Mouse (Mus musculus): ENCODE results near the gene Sirpa. TPM values are rescaled to one million over a fixed set of nuclear protein-coding genes. Genes with fewer than 3 reads are reported as not detected.

Sirpa gene
- total and polyA plus RNA-seq, 2 experiments from 2014 or later = 61.8 to 118 TPM

DNA sequence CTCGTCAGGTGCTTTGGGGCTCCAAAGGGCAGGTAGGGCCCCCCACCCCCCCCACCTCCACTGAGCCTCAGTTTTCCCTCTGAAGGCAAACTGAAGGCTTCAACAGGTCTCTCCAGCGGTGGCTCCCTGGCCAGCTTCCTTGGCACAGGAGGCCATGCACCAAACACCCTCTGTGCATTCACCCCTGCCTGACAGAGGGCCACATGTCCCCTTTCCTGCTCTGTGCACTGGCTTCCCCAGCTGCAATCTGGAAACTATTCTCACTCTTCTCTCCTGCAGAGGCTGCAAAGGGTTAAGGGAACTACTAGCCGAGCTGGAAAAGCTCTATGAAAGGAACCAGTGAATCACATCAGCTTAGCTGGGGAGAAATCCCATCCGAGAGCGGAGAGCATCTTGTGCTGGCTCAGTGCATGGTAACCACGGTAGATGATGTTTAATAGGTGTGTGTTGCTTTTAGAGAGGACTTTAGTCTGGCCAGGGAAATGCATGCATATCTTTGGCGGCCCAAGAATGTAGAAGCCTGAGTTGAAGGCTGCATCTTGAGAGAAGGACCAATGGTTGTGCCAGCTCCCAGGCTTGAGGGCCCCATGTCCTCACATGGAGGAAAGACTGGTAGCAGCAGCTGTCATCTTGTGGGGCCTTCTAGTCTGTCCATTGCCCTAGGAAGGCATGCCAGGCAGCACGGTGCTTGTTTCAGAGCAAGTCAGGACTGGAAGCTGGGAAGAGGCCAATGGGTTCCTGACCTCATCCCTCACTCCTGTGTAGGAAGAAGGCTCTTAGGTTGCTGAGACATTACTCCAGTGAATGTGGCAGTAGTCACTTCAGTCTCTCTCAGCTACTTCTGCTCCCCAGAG, 6.8 kb downstream of the Sirpa start:
- no peaks in the 10 kb centered on the region for H3K36me3 ChIP-seq (ENCODE audit: insufficient read depth)
- ATAC-seq (no peak), DNase-seq (no peak)
- no peak overlapping the region for H3K4me2 ChIP-seq (ENCODE audit: low read depth)
- H3K27ac ChIP-seq (ENCODE audit: low read depth, low read length) = no peak overlapping the region
- H3K4me3 ChIP-seq (ENCODE audit: low read depth, low read length) = no peak overlapping the region
- TF ChIP-seq CTCF (IDR thresholded peaks at IDR 0.05; ENCODE audit: low read depth) = no peak
- no peaks in the 10 kb centered on the region for H3K9me3 ChIP-seq (ENCODE audit: low read length)
- no peaks in the 10 kb centered on the region for H3K27me3 ChIP-seq (ENCODE audit: insufficient read depth, low read length)
- 44% methylated on average over 8 of the region's 8 CpGs for WGBS
- 0 out of 2 replicates have a peak, but pooled peaks cover 1% of the 10 kb centered on the region for H3K4me1 ChIP-seq (ENCODE audit: insufficient read depth)
- no peak overlapping the region for H3K9ac ChIP-seq

DNA sequence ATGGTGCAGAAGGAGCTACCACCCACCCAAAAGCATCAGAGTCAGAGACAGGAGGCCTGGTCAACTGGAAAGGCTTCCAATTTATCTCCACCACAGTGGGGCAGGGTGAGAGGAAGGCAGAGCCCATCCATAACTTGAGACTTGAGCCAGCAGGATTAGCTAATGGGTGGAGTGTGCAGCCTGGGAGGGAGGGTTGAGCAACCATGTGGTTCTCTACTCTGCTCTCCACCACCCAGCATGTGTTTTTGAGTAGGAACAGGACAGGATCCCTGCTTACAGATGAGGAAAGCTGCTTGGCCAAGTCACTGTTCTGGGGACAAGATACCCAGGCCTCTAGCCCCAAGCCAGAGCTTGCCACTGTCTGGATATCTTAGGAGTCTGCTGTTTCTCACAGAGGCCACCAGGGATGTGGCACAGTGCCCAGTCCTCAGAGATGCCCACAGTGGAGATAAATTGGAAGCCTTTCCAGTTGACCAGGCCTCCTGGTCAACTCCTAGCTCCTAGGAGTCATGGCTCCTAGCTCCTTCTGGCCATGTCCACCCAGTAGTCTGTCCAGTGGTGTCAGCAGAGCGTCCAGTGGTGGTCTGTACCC, 8.5 kb downstream of the Sirpa start:
- WGBS = 87% methylated on average over 1 of the region's 1 CpGs
- H3K4me1 ChIP-seq (ENCODE audit: insufficient read depth) = peaks cover 2% of the 10 kb centered on the region
- ATAC-seq = no peak
- no peak overlapping the region for H3K4me3 ChIP-seq (ENCODE audit: low read depth, low read length)
- H3K36me3 ChIP-seq (ENCODE audit: insufficient read depth) = no peaks in the 10 kb centered on the region
- H3K27ac ChIP-seq (ENCODE audit: low read depth, low read length) = no peak overlapping the region
- no peak overlapping the region for H3K9ac ChIP-seq
- TF ChIP-seq CTCF (IDR thresholded peaks at IDR 0.05; ENCODE audit: low read depth) = no peak
- H3K27me3 ChIP-seq (ENCODE audit: insufficient read depth, low read length) = no peaks in the 10 kb centered on the region
- DNase-seq = no peak
- H3K9me3 ChIP-seq (ENCODE audit: low read length) = no peaks in the 10 kb centered on the region
- H3K4me2 ChIP-seq (ENCODE audit: low read depth) = no peak overlapping the region

DNA sequence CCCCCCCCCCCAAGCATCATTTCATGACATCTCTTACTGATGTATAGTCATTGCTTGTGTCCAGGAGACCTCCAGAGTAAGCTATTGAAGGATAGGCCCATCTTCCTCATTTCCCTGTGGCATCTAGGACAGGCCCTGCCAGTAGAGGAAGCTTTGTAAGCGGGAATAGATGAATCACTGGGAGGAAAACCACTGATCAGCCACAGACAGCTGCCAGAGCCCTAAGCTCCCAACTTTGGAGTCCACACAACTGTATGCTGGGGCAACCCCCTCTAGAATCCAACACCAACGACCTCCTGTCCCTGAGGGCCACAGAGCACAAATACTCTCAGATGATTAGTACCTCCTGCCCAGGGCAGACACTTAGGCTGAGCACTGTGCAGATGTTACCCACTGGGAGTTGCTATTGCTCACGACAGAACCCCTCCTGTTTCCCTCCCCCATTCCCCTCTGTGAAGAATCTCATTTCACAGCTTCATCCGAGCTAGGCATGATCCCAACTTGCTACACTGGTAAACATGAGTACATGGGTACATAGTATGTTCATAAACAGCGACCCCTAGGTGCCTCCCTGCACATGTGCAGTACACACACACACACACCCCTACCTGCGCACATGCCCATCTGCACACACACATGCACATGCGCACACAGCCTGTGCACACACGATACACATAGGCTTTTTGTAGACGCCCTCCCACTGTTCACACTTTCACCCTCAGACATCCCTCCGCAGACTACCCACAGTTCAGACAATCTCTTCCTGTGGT, 9.4 kb downstream of the Sirpa start:
- H3K27ac ChIP-seq (ENCODE audit: low read depth, low read length) = no peak overlapping the region
- ATAC-seq (no peak), DNase-seq (no peak)
- no peak overlapping the region for H3K9ac ChIP-seq
- H3K27me3 ChIP-seq (ENCODE audit: insufficient read depth, low read length) = no peaks in the 10 kb centered on the region
- WGBS = 80% methylated on average over 10 of the region's 10 CpGs
- peaks cover 4% of the 10 kb centered on the region for H3K4me1 ChIP-seq (ENCODE audit: insufficient read depth)
- H3K4me3 ChIP-seq (ENCODE audit: low read depth, low read length) = no peak overlapping the region
- no peaks in the 10 kb centered on the region for H3K36me3 ChIP-seq (ENCODE audit: insufficient read depth)
- no peaks in the 10 kb centered on the region for H3K9me3 ChIP-seq (ENCODE audit: low read length)
- H3K4me2 ChIP-seq (ENCODE audit: low read depth) = no peak overlapping the region
- no peak for TF ChIP-seq CTCF (IDR thresholded peaks at IDR 0.05; ENCODE audit: low read depth)

DNA sequence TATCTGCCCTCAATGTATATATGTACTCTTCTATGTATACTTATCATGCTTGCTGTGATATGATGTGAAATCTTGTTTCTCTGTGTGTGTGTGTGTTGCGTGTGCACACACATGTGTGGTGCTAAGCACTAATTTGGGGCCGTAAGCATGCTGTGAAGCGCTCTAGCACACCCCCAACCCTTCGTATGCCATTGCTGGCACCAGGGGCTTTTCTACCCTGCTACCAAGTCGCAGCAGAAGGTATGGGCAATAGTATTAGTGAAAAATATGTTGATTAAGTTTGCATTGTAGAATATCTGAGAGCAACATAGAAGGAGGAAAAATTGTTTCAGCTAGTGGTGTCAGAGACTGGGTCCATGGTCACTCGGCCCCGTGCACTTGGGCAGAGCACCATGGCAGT, 10.2 kb downstream of the Sirpa start:
- ATAC-seq (no peak), DNase-seq (no peak)
- TF ChIP-seq CTCF (IDR thresholded peaks at IDR 0.05; ENCODE audit: low read depth) = no peak
- Histone ChIP-seq H3K9ac (no peak overlapping the region), H3K27me3 (ENCODE audit: insufficient read depth, low read length) (no peaks in the 10 kb centered on the region), H3K4me2 (ENCODE audit: low read depth) (no peak overlapping the region), H3K4me3 (ENCODE audit: low read depth, low read length) (no peak overlapping the region), H3K9me3 (ENCODE audit: low read length) (no peaks in the 10 kb centered on the region), H3K36me3 (ENCODE audit: insufficient read depth) (no peaks in the 10 kb centered on the region), H3K4me1 (ENCODE audit: insufficient read depth) (peaks cover 4% of the 10 kb centered on the region), H3K27ac (ENCODE audit: low read depth, low read length) (no peak overlapping the region)
- 90% methylated on average over 7 of the region's 7 CpGs for WGBS

DNA sequence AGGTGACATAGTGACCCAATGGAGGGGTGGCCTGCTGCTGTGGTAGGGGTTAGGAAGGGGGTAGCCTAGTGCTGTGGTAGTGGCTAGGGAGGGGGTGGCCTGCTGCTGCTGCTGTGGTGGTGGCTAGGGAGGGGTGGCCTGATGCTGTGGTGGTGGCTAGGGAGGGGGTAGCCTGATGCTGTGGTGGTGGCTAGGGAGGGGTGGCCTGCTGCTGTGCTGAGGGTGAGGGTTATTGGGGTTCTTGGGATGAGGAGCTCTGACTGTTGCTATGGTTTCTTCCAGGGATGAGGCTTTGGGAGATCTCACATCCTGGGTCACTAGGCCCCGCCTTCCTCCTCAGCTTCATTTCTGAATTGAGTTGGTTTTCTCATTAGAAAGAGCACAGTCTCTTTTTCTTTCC, 10.9 kb downstream of the Sirpa start:
- H3K9ac ChIP-seq = no peak overlapping the region
- no peaks in the 10 kb centered on the region for H3K27me3 ChIP-seq (ENCODE audit: insufficient read depth, low read length)
- peaks cover 4% of the 10 kb centered on the region for H3K4me1 ChIP-seq (ENCODE audit: insufficient read depth)
- 100% methylated on average over 1 of the region's 1 CpGs for WGBS
- DNase-seq (no peak), ATAC-seq (peak; percentile 47; the same call in 1 of the 2 replicates)
- H3K27ac ChIP-seq (ENCODE audit: low read depth, low read length) = no peak overlapping the region
- H3K9me3 ChIP-seq (ENCODE audit: low read length) = no peaks in the 10 kb centered on the region
- no peaks in the 10 kb centered on the region for H3K36me3 ChIP-seq (ENCODE audit: insufficient read depth)
- TF ChIP-seq CTCF (IDR thresholded peaks at IDR 0.05; ENCODE audit: low read depth) = no peak
- H3K4me3 ChIP-seq (ENCODE audit: low read depth, low read length) = no peak overlapping the region
- no peak overlapping the region for H3K4me2 ChIP-seq (ENCODE audit: low read depth)

DNA sequence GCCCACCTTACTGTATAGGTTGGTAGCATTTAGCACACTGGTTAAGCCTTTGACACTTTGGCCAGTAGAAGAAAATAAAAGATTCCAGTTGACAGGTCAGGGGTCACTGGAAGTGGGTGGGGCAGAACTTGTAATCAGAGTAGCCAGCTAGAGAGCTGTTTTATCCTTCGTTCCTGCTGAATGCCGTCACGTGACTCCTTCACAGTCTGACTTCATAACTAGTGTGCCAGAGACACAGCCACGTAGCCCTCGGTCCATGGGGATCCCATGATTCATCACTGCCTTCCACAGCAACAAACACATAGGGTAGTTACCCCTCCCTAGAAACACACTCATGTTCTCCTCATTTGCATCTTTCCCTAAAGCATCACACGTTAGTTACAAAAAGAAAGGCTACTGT, 11.4 kb downstream of the Sirpa start:
- H3K4me3 ChIP-seq (ENCODE audit: low read depth, low read length) = no peak overlapping the region
- H3K27me3 ChIP-seq (ENCODE audit: insufficient read depth, low read length) = no peaks in the 10 kb centered on the region
- H3K9me3 ChIP-seq (ENCODE audit: low read length) = no peaks in the 10 kb centered on the region
- H3K9ac ChIP-seq = no peak overlapping the region
- 24% methylated on average over 6 of the region's 6 CpGs for WGBS
- no peaks in the 10 kb centered on the region for H3K36me3 ChIP-seq (ENCODE audit: insufficient read depth)
- no peak overlapping the region for H3K4me2 ChIP-seq (ENCODE audit: low read depth)
- DNase-seq = no peak
- no peak for ATAC-seq
- TF ChIP-seq CTCF (IDR thresholded peaks at IDR 0.05; ENCODE audit: low read depth) = no peak
- H3K27ac ChIP-seq (ENCODE audit: low read depth, low read length) = no peak overlapping the region
- peaks cover 4% of the 10 kb centered on the region for H3K4me1 ChIP-seq (ENCODE audit: insufficient read depth)

DNA sequence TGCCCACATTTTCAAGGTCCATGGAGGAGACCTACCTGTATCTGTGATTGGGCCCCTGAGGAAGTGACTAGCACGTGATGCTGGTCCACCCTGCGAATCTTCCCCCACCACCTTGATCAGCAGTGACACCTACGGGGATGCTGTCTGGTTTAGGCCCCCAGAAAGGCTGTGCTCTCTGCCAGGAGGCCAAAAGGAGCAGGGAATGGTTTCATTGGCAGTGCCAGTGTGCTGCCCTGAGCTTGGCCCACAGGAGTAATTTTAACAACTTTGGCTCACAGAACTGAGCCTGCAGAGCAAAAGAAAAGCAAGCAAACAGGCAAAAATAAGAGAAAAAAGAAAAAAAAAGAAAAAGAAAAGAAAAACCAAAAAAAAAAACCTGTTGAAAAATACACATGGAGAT, 13.2 kb downstream of the Sirpa start:
- Histone ChIP-seq H3K4me3 (ENCODE audit: low read depth, low read length) (no peak overlapping the region), H3K27ac (ENCODE audit: low read depth, low read length) (no peak overlapping the region), H3K9ac (no peak overlapping the region), H3K36me3 (ENCODE audit: insufficient read depth) (peaks cover 9% of the 10 kb centered on the region; the same call in 1 of the 2 replicates), H3K4me1 (ENCODE audit: insufficient read depth) (peaks cover 4% of the 10 kb centered on the region), H3K4me2 (ENCODE audit: low read depth) (no peak overlapping the region), H3K9me3 (ENCODE audit: low read length) (no peaks in the 10 kb centered on the region), H3K27me3 (ENCODE audit: insufficient read depth, low read length) (no peaks in the 10 kb centered on the region)
- DNase-seq = no peak
- no peak for TF ChIP-seq CTCF (IDR thresholded peaks at IDR 0.05; ENCODE audit: low read depth)
- WGBS = 46% methylated on average over 3 of the region's 3 CpGs
- no peak for ATAC-seq

All from forebrain, postnatal 0 days (tissue).